Mouse (Mus musculus) C2C12 (cell line): ENCODE measurements around the gene Stim1.

Experiments
- CEBPB ChIP-seq: IDR thresholded peaks from one replicate; pipeline ENCODE4 v1.6.1; 2011; ENCODE audit warnings: low read depth, mild to moderate bottlenecking, control low read depth, moderate library complexity
- CTCF ChIP-seq: IDR thresholded peaks from one replicate; pipeline ENCODE4 v1.5.1; 2011; ENCODE audit not compliant: control insufficient read depth, insufficient read depth, insufficient read length
- FOSL1 ChIP-seq: IDR thresholded peaks from one replicate; pipeline ENCODE4 v1.8.0; 2011; ENCODE audit warnings: mild to moderate bottlenecking, low read length; ENCODE audit not compliant: poor library complexity, insufficient read depth, severe bottlenecking
- MAX ChIP-seq: IDR thresholded peaks from one replicate; pipeline ENCODE4 v1.6.1; 2011; ENCODE audit warnings: mild to moderate bottlenecking, control low read depth
- MYOD1 ChIP-seq: IDR thresholded peaks from one replicate; pipeline ENCODE4 v1.6.1; 2011; ENCODE audit warnings: low read depth; ENCODE audit not compliant: control insufficient read depth, insufficient read length
- USF1 ChIP-seq: IDR thresholded peaks from one replicate; pipeline ENCODE4 v1.6.1; 2011; ENCODE audit warnings: low read depth, mild to moderate bottlenecking, control low read depth, moderate library complexity

- no peak for TF ChIP-seq CTCF
- TF ChIP-seq MYOD1, result no peak
- no peak for TF ChIP-seq USF1
- TF ChIP-seq FOSL1, result no peak
- no peak for TF ChIP-seq CEBPB
- no peak for TF ChIP-seq MAX
Measured at GRCm38 (mm10) chr7:102330270-102330669, 62.7 kb downstream of the Stim1 start.
